Mouse (Mus musculus) stomach, postnatal 0 days (tissue): ENCODE results near the gene Pkn3.

Experiments
- CTCF ChIP-seq: IDR thresholded peaks from 2 replicates; pipeline ENCODE4 v1.5.1; 2016; ENCODE audit warnings: antibody characterized with exemption, low read depth, mild to moderate bottlenecking, moderate library complexity
- EP300 ChIP-seq: optimal IDR thresholded peaks from 2 replicates; pipeline ENCODE3; 2016; ENCODE audit warnings: antibody characterized with exemption

- TF ChIP-seq EP300 (no peak), CTCF (no peak)
These were observed 847 bp downstream of the Pkn3 start for GRCm38 (mm10) chr2:30078349-30078712.
